In genomic region chr10:75667115-75667910, GRCm38 (mm10) we compare ENCODE assay signal across 8 mouse cellular contexts. TPM values are rescaled to one million over a fixed set of nuclear protein-coding genes. Genes with fewer than 3 reads are reported as not detected.
DNase-seq lines count a peak whose midpoint lies in the region; ATAC-seq and TF ChIP-seq lines count a peak whose summit lies in the region.

No protein-coding gene starts in this region.

- H3K4me3 ChIP-seq in E14TG2a.4 (replicated peaks; ENCODE audit: low read length): peak overlapping the region; percentile 79
- peak overlapping the region; percentile 50 for H3K4me3 ChIP-seq in forebrain, embryonic 11.5 days (ENCODE audit: low read depth, low read length)
- peak overlapping the region; percentile 85 for H3K4me3 ChIP-seq in heart, embryonic 15.5 days
- H3K4me3 ChIP-seq in liver, embryonic 16.5 days (ENCODE audit: low read depth, low read length): peak overlapping the region; percentile 65
- H3K4me3 ChIP-seq in neural tube, embryonic 12.5 days: peak overlapping the region; percentile 55

- H3K9me3 ChIP-seq in E14TG2a.4 (ENCODE audit: low read length): no peaks in the 10 kb centered on the region
- no peaks in the 10 kb centered on the region for H3K9me3 ChIP-seq in forebrain, embryonic 11.5 days (ENCODE audit: control insufficient read depth, low read length)
- H3K9me3 ChIP-seq in heart, embryonic 15.5 days (replicated peaks): no peaks in the 10 kb centered on the region
- no peaks in the 10 kb centered on the region for H3K9me3 ChIP-seq in liver, embryonic 16.5 days (replicated peaks; ENCODE audit: control insufficient read depth, low read length)
- H3K9me3 ChIP-seq in neural tube, embryonic 12.5 days: no peaks in the 10 kb centered on the region

- H3K4me1 ChIP-seq in E14TG2a.4 (replicated peaks; ENCODE audit: low read depth, low read length): peaks cover 25% of the 10 kb centered on the region
- H3K4me1 ChIP-seq in forebrain, embryonic 11.5 days (replicated peaks; ENCODE audit: control insufficient read depth, insufficient read depth, low read length): peaks cover 12% of the 10 kb centered on the region
- H3K4me1 ChIP-seq in heart, embryonic 15.5 days (replicated peaks): peaks cover 23% of the 10 kb centered on the region
- H3K4me1 ChIP-seq in liver, embryonic 16.5 days (ENCODE audit: control insufficient read depth, low read depth, low read length): peaks cover 12% of the 10 kb centered on the region
- peaks cover 21% of the 10 kb centered on the region for H3K4me1 ChIP-seq in neural tube, embryonic 12.5 days

- under 1% methylated on average over 63 of the region's 63 CpGs for WGBS in forebrain, embryonic 11.5 days
- under 1% methylated on average over 63 of the region's 63 CpGs for WGBS in heart, embryonic 15.5 days
- WGBS in liver, embryonic 16.5 days (ENCODE audit: insufficient replicate concordance): under 1% methylated on average over 63 of the region's 63 CpGs
- WGBS in neural tube, embryonic 12.5 days: 1% methylated on average over 63 of the region's 63 CpGs

- H3K27me3 ChIP-seq in E14TG2a.4 (ENCODE audit: insufficient read depth, low read length): peaks cover 45% of the 10 kb centered on the region
- no peaks in the 10 kb centered on the region for H3K27me3 ChIP-seq in forebrain, embryonic 11.5 days (ENCODE audit: control insufficient read depth, insufficient read depth, low read length)
- H3K27me3 ChIP-seq in heart, embryonic 15.5 days: no peaks in the 10 kb centered on the region
- H3K27me3 ChIP-seq in liver, embryonic 16.5 days (ENCODE audit: control insufficient read depth, insufficient read depth, low read depth, low read length): peaks cover 9% of the 10 kb centered on the region
- peaks cover 12% of the 10 kb centered on the region for H3K27me3 ChIP-seq in neural tube, embryonic 12.5 days (replicated peaks)

- H3K36me3 ChIP-seq in E14TG2a.4 (ENCODE audit: insufficient read depth, low read length): peaks cover 83% of the 10 kb centered on the region
- H3K36me3 ChIP-seq in forebrain, embryonic 11.5 days (ENCODE audit: control insufficient read depth, insufficient read depth, low read length): no peaks in the 10 kb centered on the region
- peaks cover 17% of the 10 kb centered on the region for H3K36me3 ChIP-seq in heart, embryonic 15.5 days
- H3K36me3 ChIP-seq in liver, embryonic 16.5 days (ENCODE audit: control insufficient read depth, insufficient read depth): peaks cover 8% of the 10 kb centered on the region
- peaks cover 26% of the 10 kb centered on the region for H3K36me3 ChIP-seq in neural tube, embryonic 12.5 days

- H3K9ac ChIP-seq in forebrain, embryonic 11.5 days (ENCODE audit: low read length): peak overlapping the region; percentile 67
- peak overlapping the region; percentile 86 for H3K9ac ChIP-seq in heart, embryonic 15.5 days
- H3K9ac ChIP-seq in liver, embryonic 16.5 days (ENCODE audit: low read depth, low read length): peak overlapping the region; percentile 71
- peak overlapping the region; percentile 64 for H3K9ac ChIP-seq in neural tube, embryonic 12.5 days

- no peak for TF ChIP-seq CTCF in E14TG2a.4 (conservative IDR thresholded peaks at IDR 0.05; ENCODE audit: low read length)

- H3K4me2 ChIP-seq in forebrain, embryonic 11.5 days (ENCODE audit: low read depth, low read length, severe bottlenecking): peak overlapping the region; percentile 100
- H3K4me2 ChIP-seq in heart, embryonic 15.5 days: peak overlapping the region; percentile 88
- peak overlapping the region; percentile 78 for H3K4me2 ChIP-seq in liver, embryonic 16.5 days (ENCODE audit: low read depth, low read length)
- peak overlapping the region; percentile 99 for H3K4me2 ChIP-seq in neural tube, embryonic 12.5 days (replicated peaks)

- peak; percentile 15 for DNase-seq in c-Kit-positive CD71-positive TER-119-negative erythroid progenitor cells, embryonic 14.5 days (ENCODE audit: low read depth)
- peak; percentile 76 for DNase-seq in forebrain, embryonic 11.5 days (ENCODE audit: low spot score)
- peak; percentile 60 to 75 for DNase-seq in kidney, postnatal 25 days
- DNase-seq in telencephalon, adult 2 months (ENCODE audit: low read depth, low spot score): peak; percentile 73

- ATAC-seq in forebrain, embryonic 11.5 days (replicated peaks; ENCODE audit: low FRiP score): peak; percentile 72
- ATAC-seq in heart, embryonic 15.5 days (replicated peaks; ENCODE audit: insufficient number of reproducible peaks, insufficient read depth, low FRiP score, low read depth): peak; percentile 64
- ATAC-seq in liver, embryonic 16.5 days (ENCODE audit: low read depth): peak; percentile 77
- ATAC-seq in neural tube, embryonic 12.5 days (ENCODE audit: low FRiP score, low read depth): peak; percentile 57

- no peak overlapping the region for H3K27ac ChIP-seq in forebrain, embryonic 11.5 days (ENCODE audit: low read depth, low read length)
- peak overlapping the region; percentile 87 for H3K27ac ChIP-seq in heart, embryonic 15.5 days
- H3K27ac ChIP-seq in liver, embryonic 16.5 days (ENCODE audit: low read length): peak overlapping the region; percentile 29
- no peak overlapping the region for H3K27ac ChIP-seq in neural tube, embryonic 12.5 days

RNA-seq across cellular contexts. Expression of gene Susd2, which starts 23.5 kb away (rescaled TPM):
- 2.0 and 2.3 TPM in 2 replicates for polyA plus RNA-seq in forebrain, embryonic 11.5 days (2014; fragmentation: Nextera tagmentation; extraction: Ambion mirVana)
- 11.0 and 15.7 TPM in 2 replicates for polyA plus RNA-seq in heart, embryonic 15.5 days (2015; fragmentation: Nextera tagmentation; extraction: Ambion mirVana)
- polyA plus RNA-seq in liver, embryonic 16.5 days (2015; fragmentation: Nextera tagmentation; extraction: Ambion mirVana): 1.8 and 2.3 TPM in 2 replicates
- 3.2 and 3.6 TPM in 2 replicates for polyA plus RNA-seq in neural tube, embryonic 12.5 days (2016; fragmentation: Nextera tagmentation; extraction: Ambion mirVana)

Comparison
In these comparisons a context has a peak if more than half of its experiments do, and no peak if none do; other contexts are left out.
1. DNase-seq: peak in every context shown above with its lines; median percentile 76 in forebrain, embryonic 11.5 days; 73 in telencephalon, adult 2 months; 68 in kidney, postnatal 25 days; 15 in c-Kit-positive CD71-positive TER-119-negative erythroid progenitor cells, embryonic 14.5 days.
2. H3K27ac ChIP-seq: peak in heart, embryonic 15.5 days (single experiment) and liver, embryonic 16.5 days (single experiment); none in forebrain, embryonic 11.5 days (single experiment) and neural tube, embryonic 12.5 days (single experiment).
3. Peak in every context shown above with its lines, with median percentiles within 50 percentile points of each other: H3K4me3 ChIP-seq, ATAC-seq, H3K4me2 ChIP-seq and H3K9ac ChIP-seq.